Mouse (Mus musculus) heart, embryonic 10.5 days (tissue): ENCODE results near the gene Tulp2. TPM values are rescaled to one million over a fixed set of nuclear protein-coding genes. Genes with fewer than 3 reads are reported as not detected.
"Not testable (repeated sequence)": the region's sequence is repeated elsewhere in the genome, so short reads cannot be mapped to it uniquely, and the experiment has no call there.

Source experiments
- DNase-seq: peaks from one replicate; pipeline ENCODE4 v3.0.0-alpha.2; 2017; ENCODE audit warnings: low spot score
- H3K27ac ChIP-seq: fragments of 300-500 bp; sonication (generic); 2 replicates; pipeline ENCODE4 v1.5.1; 2016; ENCODE audit warnings: mild to moderate bottlenecking
- H3K27me3 ChIP-seq: fragments of 300-500 bp; sonication (generic); 2 replicates; pipeline ENCODE4 v1.6.1; 2016; ENCODE audit warnings: mild to moderate bottlenecking; ENCODE audit not compliant: poor library complexity, insufficient read depth, severe bottlenecking
- H3K36me3 ChIP-seq: fragments of 300-500 bp; sonication (generic); 2 replicates; pipeline ENCODE4 v1.6.1; 2016; ENCODE audit warnings: mild to moderate bottlenecking, moderate library complexity
- H3K4me1 ChIP-seq: fragments of 300-500 bp; sonication (generic); 2 replicates; pipeline ENCODE4 v1.6.1; 2016; ENCODE audit warnings: mild to moderate bottlenecking
- H3K4me3 ChIP-seq: fragments of 300-500 bp; sonication (generic); 2 replicates; pipeline ENCODE4 v1.5.1; 2016; ENCODE audit warnings: mild to moderate bottlenecking, moderate library complexity
- H3K9me3 ChIP-seq: fragments of 300-500 bp; sonication (generic); 2 replicates; pipeline ENCODE4 v1.6.1; 2016; ENCODE audit warnings: mild to moderate bottlenecking, moderate library complexity
- WGBS: fragments of 180-500 bp; shearing (Covaris S2); methylation state at CpG from one replicate; pipeline ENCODE4 v1.1.7; 2016; 5-methylcytosine and 5-hydroxymethylcytosine counted together
- polyA plus RNA-seq: library from polyadenylated mRNA; unstranded; fragments of >200 nt; fragmentation: Nextera tagmentation; extraction: Ambion mirVana; gene quantifications from 2 replicates; pipeline ENCODE4 v1.2.1, GENCODE M21; 2016

Gene Tulp2
- polyA plus RNA-seq, 1 experiment from 2014 or later: 2.9 TPM

GRCm38 (mm10) chr7:45498427-45498826 is 16.8 kb downstream of the Tulp2 start:
- H3K9me3 ChIP-seq: no peaks in the 10 kb centered on the region
- peaks cover 98% of the 10 kb centered on the region for H3K36me3 ChIP-seq
- DNase-seq: no peak
- 97% methylated on average over 6 of the region's 6 CpGs for WGBS
- H3K4me1 ChIP-seq: peaks cover 24% of the 10 kb centered on the region
- no peaks in the 10 kb centered on the region for H3K27me3 ChIP-seq
- H3K27ac ChIP-seq: no peak overlapping the region
- no peak overlapping the region for H3K4me3 ChIP-seq

- Histone ChIP-seq H3K36me3 (peaks cover 49% of the 10 kb centered on the region), H3K27ac (no peak overlapping the region), H3K4me1 (peaks cover 26% of the 10 kb centered on the region), H3K27me3 (no peaks in the 10 kb centered on the region), H3K9me3 (no peaks in the 10 kb centered on the region), H3K4me3 (no peak overlapping the region)
- DNase-seq: no peak
- WGBS: 85% methylated on average over 6 of the region's 6 CpGs
These were observed 25.9 kb downstream of the Tulp2 start for GRCm38 (mm10) chr7:45507583-45507982.

- no peaks in the 10 kb centered on the region for H3K9me3 ChIP-seq
- H3K4me3 ChIP-seq: peak overlapping the region; percentile 84
- peaks cover 23% of the 10 kb centered on the region for H3K4me1 ChIP-seq
- peak overlapping the region; percentile 93 for H3K27ac ChIP-seq
- no peak for DNase-seq
- peaks cover 41% of the 10 kb centered on the region for H3K36me3 ChIP-seq
- no peaks in the 10 kb centered on the region for H3K27me3 ChIP-seq
- WGBS: 73% methylated on average over 6 of the region's 6 CpGs
These were observed 26.9 kb downstream of the Tulp2 start for GRCm38 (mm10) chr7:45508561-45508960.

GRCm38 (mm10) chr7:45509181-45509882 is 27.7 kb downstream of the Tulp2 start:
- 41% methylated on average over 19 of the region's 19 CpGs for WGBS
- Histone ChIP-seq H3K27ac (peak overlapping the region; percentile 93), H3K27me3 (no peaks in the 10 kb centered on the region), H3K4me1 (peaks cover 23% of the 10 kb centered on the region), H3K36me3 (peaks cover 36% of the 10 kb centered on the region), H3K9me3 (no peaks in the 10 kb centered on the region), H3K4me3 (peak overlapping the region; percentile 84)
- DNase-seq: no peak

GRCm38 (mm10) chr7:45509912-45510787 is 28.5 kb downstream of the Tulp2 start, which contains the start of gene Nucb1:
Gene Nucb1, minus strand, starts transcription at chr7:45510406.
- H3K27me3 ChIP-seq: no peaks in the 10 kb centered on the region
- peaks cover 29% of the 10 kb centered on the region for H3K4me1 ChIP-seq
- H3K4me3 ChIP-seq: peak within 1 kb of the TSS; percentile 84
- peak within 1 kb of the TSS; percentile 93 for H3K27ac ChIP-seq
- WGBS: under 1% methylated on average over 44 of the region's 44 CpGs
- no peaks in the 10 kb centered on the region for H3K9me3 ChIP-seq
- DNase-seq: peak; percentile 97
- peaks cover 28% of the 10 kb centered on the region for H3K36me3 ChIP-seq

- H3K4me1 ChIP-seq: peaks cover 22% of the 10 kb centered on the region
- peak overlapping the region; percentile 81 for H3K27ac ChIP-seq
- 80% methylated on average over 7 of the region's 7 CpGs for WGBS
- H3K4me3 ChIP-seq: no peak overlapping the region
- no peaks in the 10 kb centered on the region for H3K9me3 ChIP-seq
- no peaks in the 10 kb centered on the region for H3K36me3 ChIP-seq
- no peak for DNase-seq
- no peaks in the 10 kb centered on the region for H3K27me3 ChIP-seq
These were observed 32.7 kb downstream of the Tulp2 start for GRCm38 (mm10) chr7:45514411-45514810.

- WGBS: 18% methylated on average over 16 of the region's 16 CpGs
- peak overlapping the region; percentile 43 for H3K4me3 ChIP-seq
These were observed 33.8 kb downstream of the Tulp2 start for GRCm38 (mm10) chr7:45515436-45515835.

GRCm38 (mm10) chr7:45516846-45517245 is 35.2 kb downstream of the Tulp2 start:
- not testable (repeated sequence) for H3K27ac ChIP-seq, H3K9me3 ChIP-seq, H3K27me3 ChIP-seq, H3K36me3 ChIP-seq, H3K4me3 ChIP-seq, DNase-seq
- H3K4me1 ChIP-seq: peaks cover 18% of the 10 kb centered on the region
- 65% methylated on average over 5 of the region's 5 CpGs for WGBS

More at GRCm38 (mm10) chr7:45515436-45515835, 33.8 kb downstream of the Tulp2 start:
- Histone ChIP-seq H3K9me3 (no peaks in the 10 kb centered on the region), H3K4me1 (peaks cover 18% of the 10 kb centered on the region), H3K36me3 (no peaks in the 10 kb centered on the region), H3K27me3 (no peaks in the 10 kb centered on the region), H3K27ac (peak overlapping the region; percentile 81)
- DNase-seq: peak; percentile 91

GRCm38 (mm10) chr7:45518618-45519017 is 36.9 kb downstream of the Tulp2 start:
- peaks cover 11% of the 10 kb centered on the region; the same call in 1 of the 2 replicates for H3K36me3 ChIP-seq
- WGBS: 94% methylated on average over 16 of the region's 16 CpGs
- no peaks in the 10 kb centered on the region for H3K27me3 ChIP-seq
- no peak overlapping the region for H3K27ac ChIP-seq
- DNase-seq: no peak
- no peaks in the 10 kb centered on the region for H3K9me3 ChIP-seq
- H3K4me3 ChIP-seq: no peak overlapping the region
- peaks cover 34% of the 10 kb centered on the region for H3K4me1 ChIP-seq

GRCm38 (mm10) chr7:45519345-45520120 is 37.9 kb downstream of the Tulp2 start:
- Histone ChIP-seq H3K4me1 (peaks cover 40% of the 10 kb centered on the region), H3K27ac (no peak overlapping the region), H3K27me3 (no peaks in the 10 kb centered on the region), H3K4me3 (no peak overlapping the region), H3K36me3 (peaks cover 17% of the 10 kb centered on the region; the same call in 1 of the 2 replicates), H3K9me3 (no peaks in the 10 kb centered on the region)
- no peak for DNase-seq
- WGBS: 70% methylated on average over 8 of the region's 8 CpGs

- H3K9me3 ChIP-seq: no peaks in the 10 kb centered on the region
- WGBS: 91% methylated on average over 7 of the region's 7 CpGs
These were observed 38.9 kb downstream of the Tulp2 start for GRCm38 (mm10) chr7:45520605-45521004.

GRCm38 (mm10) chr7:45521728-45522184 is 40.1 kb downstream of the Tulp2 start:
- no peaks in the 10 kb centered on the region for H3K9me3 ChIP-seq
- DNase-seq: peak; percentile 95
- H3K4me3 ChIP-seq: peak overlapping the region; percentile 70
- peak overlapping the region; percentile 93 for H3K27ac ChIP-seq
- H3K36me3 ChIP-seq: peaks cover 17% of the 10 kb centered on the region; the same call in 1 of the 2 replicates
- peaks cover 30% of the 10 kb centered on the region for H3K4me1 ChIP-seq
- no peaks in the 10 kb centered on the region for H3K27me3 ChIP-seq
- under 1% methylated on average over 28 of the region's 28 CpGs for WGBS

More at GRCm38 (mm10) chr7:45520605-45521004, 38.9 kb downstream of the Tulp2 start:
- Histone ChIP-seq H3K27me3 (no peaks in the 10 kb centered on the region), H3K27ac (no peak overlapping the region), H3K36me3 (peaks cover 17% of the 10 kb centered on the region; the same call in 1 of the 2 replicates), H3K4me1 (peaks cover 38% of the 10 kb centered on the region), H3K4me3 (no peak overlapping the region)
- no peak for DNase-seq
